Mouse (Mus musculus): ENCODE measurements around the gene Pcdh9. TPM values are rescaled to one million over a fixed set of nuclear protein-coding genes. Genes with fewer than 3 reads are reported as not detected.

The Pcdh9 gene
- polyA plus RNA-seq, 1 experiment = 0.30 TPM

GRCm38 (mm10) chr14:93817591-93817990, 72.9 kb downstream of the Pcdh9 start:
- Histone ChIP-seq H3K36me3 (ENCODE audit: control insufficient read depth, insufficient read depth, low read length) (no peaks in the 10 kb centered on the region), H3K4me1 (ENCODE audit: control insufficient read depth, insufficient read depth, low read length) (no peaks in the 10 kb centered on the region), H3K4me3 (ENCODE audit: insufficient read depth, low read depth, low read length) (no peak overlapping the region), H3K27ac (ENCODE audit: insufficient read depth, low read depth, low read length) (no peak overlapping the region), H3K27me3 (replicated peaks; ENCODE audit: control insufficient read depth, insufficient read depth, low read length) (no peaks in the 10 kb centered on the region)
- TF ChIP-seq POLR2A (IDR thresholded peaks at IDR 0.05; ENCODE audit: low read depth, low read length) (no peak), CTCF (conservative IDR thresholded peaks at IDR 0.05; ENCODE audit: insufficient read depth, insufficient read length, low read depth, low read length) (no peak)
- WGBS = 17% methylated on average over 4 of the region's 4 CpGs
- no peak for DNase-seq

GRCm38 (mm10) chr14:93794530-93794929, 95.9 kb downstream of the Pcdh9 start:
- no peaks in the 10 kb centered on the region for H3K4me1 ChIP-seq (ENCODE audit: control insufficient read depth, insufficient read depth, low read length)
- no peaks in the 10 kb centered on the region for H3K36me3 ChIP-seq (ENCODE audit: control insufficient read depth, insufficient read depth, low read length)
- no peaks in the 10 kb centered on the region for H3K27me3 ChIP-seq (replicated peaks; ENCODE audit: control insufficient read depth, insufficient read depth, low read length)
- no peak overlapping the region for H3K27ac ChIP-seq (ENCODE audit: insufficient read depth, low read depth, low read length)
- WGBS = 88% methylated on average over 3 of the region's 3 CpGs
- DNase-seq = no peak
- no peak overlapping the region for H3K4me3 ChIP-seq (ENCODE audit: insufficient read depth, low read depth, low read length)
- TF ChIP-seq POLR2A (IDR thresholded peaks at IDR 0.05; ENCODE audit: low read depth, low read length) (no peak), CTCF (conservative IDR thresholded peaks at IDR 0.05; ENCODE audit: insufficient read depth, insufficient read length, low read depth, low read length) (no peak)

GRCm38 (mm10) chr14:93786234-93786633, 104.2 kb downstream of the Pcdh9 start:
- Histone ChIP-seq H3K4me1 (ENCODE audit: control insufficient read depth, insufficient read depth, low read length) (no peaks in the 10 kb centered on the region), H3K36me3 (ENCODE audit: control insufficient read depth, insufficient read depth, low read length) (no peaks in the 10 kb centered on the region), H3K27ac (ENCODE audit: insufficient read depth, low read depth, low read length) (no peak overlapping the region), H3K27me3 (replicated peaks; ENCODE audit: control insufficient read depth, insufficient read depth, low read length) (no peaks in the 10 kb centered on the region), H3K4me3 (ENCODE audit: insufficient read depth, low read depth, low read length) (no peak overlapping the region)
- 76% methylated on average over 4 of the region's 4 CpGs for WGBS
- TF ChIP-seq CTCF (conservative IDR thresholded peaks at IDR 0.05; ENCODE audit: insufficient read depth, insufficient read length, low read depth, low read length) (no peak), POLR2A (IDR thresholded peaks at IDR 0.05; ENCODE audit: low read depth, low read length) (no peak)
- no peak for DNase-seq

GRCm38 (mm10) chr14:93785031-93785430, 105.4 kb downstream of the Pcdh9 start:
- H3K4me1 ChIP-seq (ENCODE audit: control insufficient read depth, insufficient read depth, low read length) = no peaks in the 10 kb centered on the region
- no peaks in the 10 kb centered on the region for H3K27me3 ChIP-seq (replicated peaks; ENCODE audit: control insufficient read depth, insufficient read depth, low read length)
- TF ChIP-seq POLR2A (IDR thresholded peaks at IDR 0.05; ENCODE audit: low read depth, low read length) (no peak), CTCF (conservative IDR thresholded peaks at IDR 0.05; ENCODE audit: insufficient read depth, insufficient read length, low read depth, low read length) (no peak)
- H3K4me3 ChIP-seq (ENCODE audit: insufficient read depth, low read depth, low read length) = no peak overlapping the region
- no peak overlapping the region for H3K27ac ChIP-seq (ENCODE audit: insufficient read depth, low read depth, low read length)
- no peak for DNase-seq
- H3K36me3 ChIP-seq (ENCODE audit: control insufficient read depth, insufficient read depth, low read length) = no peaks in the 10 kb centered on the region
- WGBS = 61% methylated on average over 2 of the region's 2 CpGs

DNA sequence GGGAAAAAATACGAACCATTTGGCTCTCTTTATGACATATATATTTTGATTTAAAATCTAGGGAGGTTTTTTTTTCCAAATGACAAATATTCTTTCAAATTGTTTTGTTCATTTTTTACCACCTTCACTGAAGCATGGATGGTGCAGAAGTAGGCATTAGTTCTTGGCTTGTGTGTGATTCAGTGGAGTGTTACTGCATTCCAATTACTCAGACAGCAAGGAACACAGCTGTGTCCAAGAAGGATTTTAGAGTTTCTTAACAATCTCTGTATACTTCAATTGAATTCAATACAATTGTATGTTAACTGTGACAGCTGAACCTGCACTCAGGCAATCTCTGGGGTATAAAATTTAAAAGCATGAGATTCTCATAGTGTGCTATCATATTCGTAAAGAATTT, 127.6 kb downstream of the Pcdh9 start:
- DNase-seq = no peak
- no peak overlapping the region for H3K4me3 ChIP-seq (ENCODE audit: insufficient read depth, low read depth, low read length)
- no peaks in the 10 kb centered on the region for H3K36me3 ChIP-seq (ENCODE audit: control insufficient read depth, insufficient read depth, low read length)
- H3K27me3 ChIP-seq (replicated peaks; ENCODE audit: control insufficient read depth, insufficient read depth, low read length) = no peaks in the 10 kb centered on the region
- H3K4me1 ChIP-seq (ENCODE audit: control insufficient read depth, insufficient read depth, low read length) = no peaks in the 10 kb centered on the region
- 75% methylated on average over 2 of the region's 2 CpGs for WGBS
- no peak overlapping the region for H3K27ac ChIP-seq (ENCODE audit: insufficient read depth, low read depth, low read length)
- TF ChIP-seq CTCF (conservative IDR thresholded peaks at IDR 0.05; ENCODE audit: insufficient read depth, insufficient read length, low read depth, low read length) (no peak), POLR2A (IDR thresholded peaks at IDR 0.05; ENCODE audit: low read depth, low read length) (no peak)

DNA sequence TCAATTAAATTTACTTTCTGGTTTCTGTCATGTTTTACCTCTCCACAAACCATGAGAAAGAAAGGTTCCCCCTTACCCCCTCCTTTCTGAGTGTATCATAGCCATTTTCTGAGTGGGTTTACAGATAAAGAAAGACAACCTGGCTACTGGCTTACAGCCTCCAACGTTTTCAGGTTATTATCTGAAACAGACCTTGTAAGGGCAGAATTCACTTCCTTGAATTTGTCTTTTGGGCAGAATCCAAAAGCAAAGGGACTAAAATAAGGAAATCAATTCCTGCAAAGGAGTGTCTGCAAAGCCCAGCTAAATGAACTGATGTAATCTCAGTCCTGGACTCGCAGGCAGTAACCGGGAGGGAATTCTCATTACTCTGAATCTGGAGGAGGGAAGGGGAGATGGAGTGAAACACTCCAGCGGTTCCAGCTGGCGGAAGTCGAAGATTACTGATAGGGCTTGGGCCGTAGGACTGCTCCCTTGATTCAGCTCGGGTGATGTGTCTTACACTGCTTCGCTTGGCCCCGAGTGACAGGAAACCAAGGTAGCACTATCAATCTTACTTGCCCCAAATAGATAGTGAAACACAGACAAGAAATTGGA, 156.3 kb downstream of the Pcdh9 start:
- no peaks in the 10 kb centered on the region for H3K36me3 ChIP-seq (ENCODE audit: control insufficient read depth, insufficient read depth, low read length)
- no peaks in the 10 kb centered on the region for H3K27me3 ChIP-seq (replicated peaks; ENCODE audit: control insufficient read depth, insufficient read depth, low read length)
- no peak overlapping the region for H3K27ac ChIP-seq (ENCODE audit: insufficient read depth, low read depth, low read length)
- 15% methylated on average over 10 of the region's 10 CpGs for WGBS
- no peak for DNase-seq
- no peaks in the 10 kb centered on the region for H3K4me1 ChIP-seq (ENCODE audit: control insufficient read depth, insufficient read depth, low read length)
- TF ChIP-seq POLR2A (IDR thresholded peaks at IDR 0.05; ENCODE audit: low read depth, low read length) (no peak), CTCF (conservative IDR thresholded peaks at IDR 0.05; ENCODE audit: insufficient read depth, insufficient read length, low read depth, low read length) (no peak)
- H3K4me3 ChIP-seq (ENCODE audit: insufficient read depth, low read depth, low read length) = no peak overlapping the region

DNA sequence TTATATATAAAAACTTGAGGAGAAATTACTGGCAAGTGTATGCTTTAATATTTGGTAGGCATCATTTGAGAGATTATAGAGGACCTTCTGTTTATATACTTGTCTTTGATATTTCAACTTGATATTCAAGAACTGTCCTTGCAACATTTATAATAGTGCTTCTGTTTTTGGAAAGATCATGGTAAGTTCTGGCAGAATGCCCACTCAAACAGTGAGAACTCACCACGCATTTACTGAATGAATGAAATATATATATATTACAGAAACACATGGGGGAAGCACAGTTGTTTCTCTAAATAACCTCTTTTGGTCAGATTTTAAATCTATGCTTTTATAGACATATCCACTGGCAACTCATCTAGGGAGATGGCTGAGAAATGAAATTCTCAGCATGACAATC, 164.7 kb downstream of the Pcdh9 start:
- TF ChIP-seq POLR2A (IDR thresholded peaks at IDR 0.05; ENCODE audit: low read depth, low read length) = no peak
- TF ChIP-seq CTCF (conservative IDR thresholded peaks at IDR 0.05; ENCODE audit: insufficient read depth, insufficient read length, low read depth, low read length) = no peak
- 53% methylated on average over 1 of the region's 1 CpGs for WGBS

More for the DNA sequence above, 164.7 kb downstream of the Pcdh9 start:
- DNase-seq = no peak
- H3K36me3 ChIP-seq (ENCODE audit: control insufficient read depth, insufficient read depth, low read length) = no peaks in the 10 kb centered on the region
- no peaks in the 10 kb centered on the region; the same call in 1 of the 2 replicates for H3K27me3 ChIP-seq (replicated peaks; ENCODE audit: control insufficient read depth, insufficient read depth, low read length)
- no peaks in the 10 kb centered on the region for H3K4me1 ChIP-seq (ENCODE audit: control insufficient read depth, insufficient read depth, low read length)
- H3K27ac ChIP-seq (ENCODE audit: insufficient read depth, low read depth, low read length) = no peak overlapping the region
- no peak overlapping the region for H3K4me3 ChIP-seq (ENCODE audit: insufficient read depth, low read depth, low read length)
